Mouse (Mus musculus): ENCODE data around the gene Draxin.
"Not testable (repeated sequence)": the region's sequence is repeated elsewhere in the genome, so short reads cannot be mapped to it uniquely, and the experiment has no call there.

Gene Draxin

GRCm38 (mm10) chr4:148058218-148058819 lies 72.2 kb downstream of the Draxin start:
- in situ Hi-C loops (cut with MseI, MboI): no loop called here

- in situ Hi-C loops (cut with MseI, MboI): no loop called here
Measured at GRCm38 (mm10) chr4:148057661-148058209, 72.8 kb downstream of the Draxin start.

DNA sequence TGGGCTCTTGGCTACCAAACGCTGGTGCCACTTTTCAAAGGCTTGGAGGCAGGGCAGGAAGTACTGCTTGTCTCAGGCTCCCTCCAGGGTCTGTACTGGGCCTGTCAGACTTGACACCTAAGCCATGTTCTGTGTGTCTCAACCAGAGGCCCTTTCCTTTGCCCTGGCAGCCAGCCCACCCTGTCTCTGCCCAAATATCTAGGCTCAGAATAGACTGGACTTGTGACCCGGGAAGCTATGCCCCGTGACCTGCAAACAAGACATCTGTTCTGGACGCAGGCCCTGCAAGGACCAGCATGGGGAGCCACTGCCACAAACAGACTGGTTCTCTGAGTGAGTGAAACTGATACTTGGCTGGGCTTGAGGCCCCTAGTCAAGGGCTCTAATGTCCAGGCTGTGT lies 73.7 kb downstream of the Draxin start:
- in situ Hi-C loops (cut with MseI, MboI): no loop called here

DNA sequence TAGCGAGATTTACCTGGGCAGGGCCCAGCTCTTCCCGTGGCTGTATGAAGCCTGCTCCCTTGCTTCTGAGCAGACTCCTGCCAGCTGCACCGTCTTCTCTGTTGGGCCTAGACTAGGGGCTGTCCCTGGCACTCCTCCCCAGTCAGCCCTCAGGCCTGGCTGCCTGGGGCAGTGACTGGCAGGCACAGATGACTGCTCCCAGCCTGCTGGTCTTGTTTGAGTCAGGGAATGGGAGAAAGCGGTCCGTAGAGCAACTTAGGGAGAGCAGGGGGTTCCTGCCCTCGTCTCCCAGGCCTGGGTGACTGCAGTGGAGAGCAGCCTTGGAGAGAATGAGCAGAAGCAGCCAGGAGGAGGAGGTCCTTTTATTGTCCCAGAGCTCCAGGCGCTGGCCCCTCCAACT lies 74.3 kb downstream of the Draxin start:
- in situ Hi-C loops (cut with MseI, MboI): no loop called here

DNA sequence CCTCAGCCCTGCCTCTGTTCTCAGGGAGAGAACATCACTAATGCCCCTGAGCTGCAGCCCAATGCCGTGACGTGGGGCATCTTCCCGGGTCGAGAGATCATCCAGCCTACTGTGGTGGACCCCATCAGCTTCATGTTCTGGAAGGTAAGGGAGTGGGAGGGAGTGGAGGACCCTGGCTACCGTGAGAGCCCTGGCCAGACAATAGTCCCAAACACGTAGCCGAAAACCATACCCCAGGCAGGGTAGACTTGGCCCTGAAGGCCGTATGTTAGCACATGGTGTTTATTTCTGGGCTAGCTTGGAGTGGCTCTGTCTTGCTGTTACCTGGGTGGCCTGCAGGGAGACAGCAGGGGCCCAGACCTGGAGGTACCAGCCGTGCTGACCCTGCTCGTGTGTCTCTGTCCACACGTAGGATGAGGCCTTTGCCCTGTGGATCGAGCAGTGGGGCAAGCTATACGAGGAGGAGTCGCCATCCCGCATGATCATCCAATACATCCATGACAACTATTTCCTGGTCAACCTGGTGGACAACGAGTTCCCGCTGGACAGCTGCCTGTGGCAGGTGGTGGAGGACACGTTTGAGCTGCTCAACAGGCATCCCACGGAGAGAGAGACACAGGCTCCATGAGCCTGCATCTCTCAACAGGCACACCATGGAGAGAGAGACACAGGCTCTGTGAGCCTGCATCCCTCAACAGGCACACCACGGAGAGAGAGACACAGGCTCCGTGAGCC lies 75.4 kb downstream of the Draxin start:
- in situ Hi-C loops (cut with MseI, MboI): no loop called here

GRCm38 (mm10) chr4:148053417-148053920 lies 77.0 kb downstream of the Draxin start:
- in situ Hi-C loops (cut with MseI, MboI): no loop called here

GRCm38 (mm10) chr4:148052976-148053375 lies 77.5 kb downstream of the Draxin start:
- in situ Hi-C loops (cut with MseI, MboI): no loop called here

DNA sequence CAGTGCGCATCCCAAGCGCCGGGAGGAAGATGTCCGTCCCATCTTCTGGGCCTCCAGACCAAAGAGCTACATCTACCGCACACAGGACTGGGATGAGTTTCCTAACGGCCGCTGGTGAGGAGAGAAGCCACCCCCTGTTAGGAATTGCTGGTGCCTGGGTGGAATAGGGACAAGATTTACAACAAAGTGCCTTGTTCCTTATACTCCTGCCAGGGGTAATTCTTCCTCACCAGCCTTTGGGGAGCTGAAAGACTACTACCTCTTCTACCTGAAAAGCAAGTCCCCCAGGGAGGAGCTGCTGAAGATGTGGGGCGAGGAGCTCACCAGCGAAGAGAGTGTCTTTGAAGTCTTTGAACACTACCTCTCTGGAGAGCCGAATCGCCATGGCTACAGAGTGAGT lies 78.6 kb downstream of the Draxin start:
- in situ Hi-C loops (cut with MseI, MboI): no loop called here

GRCm38 (mm10) chr4:148051046-148051776 lies 79.3 kb downstream of the Draxin start:
- in situ Hi-C loops (cut with MseI, MboI): no loop called here

- in situ Hi-C loops (cut with MseI, MboI): not testable (repeated sequence)
Measured at GRCm38 (mm10) chr4:148050396-148050914, 80.0 kb downstream of the Draxin start.
